Mouse (Mus musculus) kidney, adult 11 months (tissue): ENCODE data around the gene Selenoh.
A peak's percentile ranks its signal among the peaks of the same experiment; 100 is the strongest.

ENCODE experiments used
- DNase-seq: peaks from one replicate; pipeline ENCODE4 v3.0.0; 2022

The Selenoh gene

GRCm38 (mm10) chr2:84669828-84670568 is 572 bp downstream of the Selenoh start:
- no peak for DNase-seq

- peak; percentile 18 for DNase-seq
Measured at GRCm38 (mm10) chr2:84666081-84666480, 4.5 kb downstream of the Selenoh start.

- peak; percentile 27 for DNase-seq
Measured at GRCm38 (mm10) chr2:84662866-84663265, 7.7 kb downstream of the Selenoh start.

GRCm38 (mm10) chr2:84660253-84660652 is 10.3 kb downstream of the Selenoh start:
- DNase-seq: peak; percentile 64

- DNase-seq: no peak
Measured at GRCm38 (mm10) chr2:84658806-84659205, 11.8 kb downstream of the Selenoh start, which contains the start of gene Btbd18. Btbd18 (plus strand) TSS chr2:84659079.

- no peak for DNase-seq
Measured at GRCm38 (mm10) chr2:84655864-84656263, 14.7 kb downstream of the Selenoh start.

GRCm38 (mm10) chr2:84653354-84653753 is 17.2 kb downstream of the Selenoh start:
- DNase-seq: no peak

GRCm38 (mm10) chr2:84650464-84651195 is 19.9 kb downstream of the Selenoh start, which contains the start of gene Ctnnd1:
Ctnnd1 (minus strand) TSS chr2:84650765.
- DNase-seq: peak; percentile 91

GRCm38 (mm10) chr2:84649674-84650073 is 20.9 kb downstream of the Selenoh start:
- no peak for DNase-seq

- no peak for DNase-seq
Measured at GRCm38 (mm10) chr2:84648369-84648768, 22.2 kb downstream of the Selenoh start.

- DNase-seq: no peak
Measured at GRCm38 (mm10) chr2:84647051-84647568, 23.5 kb downstream of the Selenoh start.

- no peak for DNase-seq
Measured at GRCm38 (mm10) chr2:84646138-84646537, 24.4 kb downstream of the Selenoh start.

GRCm38 (mm10) chr2:84640833-84641232 is 29.7 kb downstream of the Selenoh start:
- DNase-seq: no peak

- DNase-seq: no peak
Measured at GRCm38 (mm10) chr2:84638428-84639220, 31.9 kb downstream of the Selenoh start.

- no peak for DNase-seq
Measured at GRCm38 (mm10) chr2:84637452-84638165, 33.0 kb downstream of the Selenoh start.

GRCm38 (mm10) chr2:84636231-84636741 is 34.3 kb downstream of the Selenoh start:
- DNase-seq: peak; percentile 66

GRCm38 (mm10) chr2:84635611-84636010 is 35.0 kb downstream of the Selenoh start:
- DNase-seq: peak; percentile 97

- DNase-seq: no peak
Measured at GRCm38 (mm10) chr2:84634934-84635482, 35.6 kb downstream of the Selenoh start.

GRCm38 (mm10) chr2:84634006-84634405 is 36.6 kb downstream of the Selenoh start:
- DNase-seq: no peak

GRCm38 (mm10) chr2:84632999-84633398 is 37.6 kb downstream of the Selenoh start:
- DNase-seq: peak; percentile 50

GRCm38 (mm10) chr2:84632001-84632400 is 38.6 kb downstream of the Selenoh start:
- DNase-seq: no peak

- DNase-seq: no peak
Measured at GRCm38 (mm10) chr2:84627036-84627435, 43.5 kb downstream of the Selenoh start.
